Mouse (Mus musculus) midbrain, embryonic 15.5 days (tissue): ENCODE measurements around the gene Prdm5. TPM values are rescaled to one million over a fixed set of nuclear protein-coding genes. Genes with fewer than 3 reads are reported as not detected.

ENCODE experiments used
- ATAC-seq: fragments of 200-750 bp; cut with Nextera tagmentation; replicated peaks from 2 replicates; pipeline ENCODE4 v1.8.0; 2017; ENCODE audit warnings: moderate TSS enrichment
- H3K27ac ChIP-seq: fragments of 300-500 bp; sonication (generic); 2 replicates; pipeline ENCODE4 v1.5.1; 2015; ENCODE audit warnings: mild to moderate bottlenecking, inconsistent platforms
- H3K27me3 ChIP-seq: fragments of 300-500 bp; sonication (generic); replicated peaks from 2 replicates; pipeline ENCODE4 v1.6.1; 2015; ENCODE audit warnings: inconsistent platforms
- H3K36me3 ChIP-seq: fragments of 300-500 bp; sonication (generic); replicated peaks from 2 replicates; pipeline ENCODE4 v1.6.1; 2015; ENCODE audit warnings: inconsistent platforms
- H3K4me1 ChIP-seq: fragments of 300-500 bp; sonication (generic); 2 replicates; pipeline ENCODE4 v1.6.1; 2015; ENCODE audit warnings: inconsistent platforms
- H3K4me2 ChIP-seq: fragments of 300-500 bp; sonication (generic); 2 replicates; pipeline ENCODE4 v1.6.1; 2015; ENCODE audit warnings: inconsistent platforms, mild to moderate bottlenecking, moderate library complexity
- H3K4me3 ChIP-seq: fragments of 300-500 bp; sonication (generic); 2 replicates; pipeline ENCODE4 v1.5.1; 2015; ENCODE audit warnings: mild to moderate bottlenecking, inconsistent platforms
- H3K9ac ChIP-seq: fragments of 300-500 bp; sonication (generic); 2 replicates; pipeline ENCODE4 v1.6.1; 2015; ENCODE audit warnings: mild to moderate bottlenecking, inconsistent platforms
- H3K9me3 ChIP-seq: fragments of 300-500 bp; sonication (generic); 2 replicates; pipeline ENCODE4 v1.6.1; 2016; ENCODE audit warnings: inconsistent platforms
- WGBS: fragments of 180-500 bp; shearing (Covaris S2); methylation state at CpG from one replicate; pipeline ENCODE4 v1.1.7; 2015; ENCODE audit warnings: mixed read lengths; 5-methylcytosine and 5-hydroxymethylcytosine counted together
- polyA plus RNA-seq: library from polyadenylated mRNA; unstranded; fragments of >200 nt; fragmentation: Nextera tagmentation; extraction: Ambion mirVana; gene quantifications from 2 replicates; pipeline ENCODE4 v1.2.1, GENCODE M21; 2015

Gene Prdm5
- polyA plus RNA-seq, 1 experiment from 2014 or later: 5.2 TPM

GRCm38 (mm10) chr6:65779689-65780233 is 973 bp downstream of the Prdm5 start:
- 94% methylated on average over 4 of the region's 4 CpGs for WGBS
- no peak overlapping the region for H3K4me3 ChIP-seq
- no peak for ATAC-seq
- H3K9ac ChIP-seq: no peak overlapping the region
- H3K27ac ChIP-seq: no peak overlapping the region
- H3K4me1 ChIP-seq: peaks cover 10% of the 10 kb centered on the region
- H3K9me3 ChIP-seq: no peaks in the 10 kb centered on the region
- H3K4me2 ChIP-seq: peak overlapping the region; percentile 98
- no peaks in the 10 kb centered on the region for H3K36me3 ChIP-seq
- no peaks in the 10 kb centered on the region for H3K27me3 ChIP-seq

GRCm38 (mm10) chr6:65781441-65781840 is 2.7 kb downstream of the Prdm5 start:
- Histone ChIP-seq H3K27me3 (no peaks in the 10 kb centered on the region), H3K9me3 (no peaks in the 10 kb centered on the region), H3K4me2 (no peak overlapping the region), H3K9ac (no peak overlapping the region), H3K4me1 (peaks cover 10% of the 10 kb centered on the region), H3K27ac (no peak overlapping the region), H3K36me3 (no peaks in the 10 kb centered on the region), H3K4me3 (no peak overlapping the region)
- no peak for ATAC-seq
- WGBS: 88% methylated on average over 7 of the region's 7 CpGs

GRCm38 (mm10) chr6:65783670-65784069 is 4.9 kb downstream of the Prdm5 start:
- no peak overlapping the region for H3K4me3 ChIP-seq
- H3K27ac ChIP-seq: no peak overlapping the region
- H3K27me3 ChIP-seq: no peaks in the 10 kb centered on the region
- H3K4me1 ChIP-seq: peaks cover 7% of the 10 kb centered on the region
- no peak overlapping the region for H3K4me2 ChIP-seq
- H3K9ac ChIP-seq: no peak overlapping the region
- ATAC-seq: no peak
- 80% methylated on average over 1 of the region's 1 CpGs for WGBS
- H3K36me3 ChIP-seq: no peaks in the 10 kb centered on the region
- H3K9me3 ChIP-seq: no peaks in the 10 kb centered on the region

GRCm38 (mm10) chr6:65792923-65793322 is 14.1 kb downstream of the Prdm5 start:
- Histone ChIP-seq H3K27me3 (no peaks in the 10 kb centered on the region), H3K27ac (no peak overlapping the region), H3K4me1 (no peaks in the 10 kb centered on the region), H3K9me3 (no peaks in the 10 kb centered on the region), H3K4me3 (no peak overlapping the region), H3K4me2 (no peak overlapping the region), H3K9ac (no peak overlapping the region), H3K36me3 (no peaks in the 10 kb centered on the region)
- ATAC-seq: no peak
- WGBS: 77% methylated on average over 2 of the region's 2 CpGs

GRCm38 (mm10) chr6:65796552-65796951 is 17.8 kb downstream of the Prdm5 start:
- H3K4me2 ChIP-seq: no peak overlapping the region
- H3K4me1 ChIP-seq: no peaks in the 10 kb centered on the region
- no peak for ATAC-seq

GRCm38 (mm10) chr6:65797276-65797675 is 18.5 kb downstream of the Prdm5 start:
- ATAC-seq: no peak
- Histone ChIP-seq H3K4me3 (no peak overlapping the region), H3K4me2 (no peak overlapping the region), H3K27me3 (no peaks in the 10 kb centered on the region), H3K9ac (no peak overlapping the region), H3K36me3 (no peaks in the 10 kb centered on the region), H3K4me1 (no peaks in the 10 kb centered on the region), H3K27ac (no peak overlapping the region), H3K9me3 (no peaks in the 10 kb centered on the region)
- 62% methylated on average over 2 of the region's 2 CpGs for WGBS

More at GRCm38 (mm10) chr6:65796552-65796951, 17.8 kb downstream of the Prdm5 start:
- H3K4me3 ChIP-seq: no peak overlapping the region
- H3K27me3 ChIP-seq: no peaks in the 10 kb centered on the region
- no peaks in the 10 kb centered on the region for H3K36me3 ChIP-seq
- 77% methylated on average over 3 of the region's 3 CpGs for WGBS
- H3K9me3 ChIP-seq: no peaks in the 10 kb centered on the region
- H3K27ac ChIP-seq: no peak overlapping the region
- no peak overlapping the region for H3K9ac ChIP-seq

GRCm38 (mm10) chr6:65798390-65798789 is 19.6 kb downstream of the Prdm5 start:
- Histone ChIP-seq H3K27me3 (no peaks in the 10 kb centered on the region), H3K9ac (no peak overlapping the region), H3K4me1 (no peaks in the 10 kb centered on the region), H3K4me3 (no peak overlapping the region), H3K27ac (no peak overlapping the region), H3K36me3 (no peaks in the 10 kb centered on the region), H3K4me2 (no peak overlapping the region), H3K9me3 (no peaks in the 10 kb centered on the region)
- 94% methylated on average over 3 of the region's 3 CpGs for WGBS
- no peak for ATAC-seq

- Histone ChIP-seq H3K4me2 (no peak overlapping the region), H3K4me3 (no peak overlapping the region), H3K9ac (no peak overlapping the region), H3K36me3 (no peaks in the 10 kb centered on the region), H3K27me3 (no peaks in the 10 kb centered on the region), H3K9me3 (no peaks in the 10 kb centered on the region), H3K27ac (no peak overlapping the region), H3K4me1 (no peaks in the 10 kb centered on the region)
- ATAC-seq: no peak
- WGBS: 77% methylated on average over 3 of the region's 3 CpGs
These were observed 32.9 kb downstream of the Prdm5 start for GRCm38 (mm10) chr6:65811685-65812084.

GRCm38 (mm10) chr6:65818039-65818747 is 39.4 kb downstream of the Prdm5 start:
- Histone ChIP-seq H3K36me3 (no peaks in the 10 kb centered on the region), H3K4me3 (no peak overlapping the region), H3K9me3 (no peaks in the 10 kb centered on the region), H3K4me1 (no peaks in the 10 kb centered on the region), H3K27me3 (no peaks in the 10 kb centered on the region), H3K9ac (no peak overlapping the region), H3K4me2 (no peak overlapping the region), H3K27ac (no peak overlapping the region)
- 78% methylated on average over 4 of the region's 4 CpGs for WGBS
- no peak for ATAC-seq

GRCm38 (mm10) chr6:65828656-65829055 is 49.9 kb downstream of the Prdm5 start:
- WGBS: 72% methylated on average over 1 of the region's 1 CpGs
- no peak overlapping the region for H3K27ac ChIP-seq

GRCm38 (mm10) chr6:65831443-65831842 is 52.7 kb downstream of the Prdm5 start:
- 86% methylated on average over 5 of the region's 5 CpGs for WGBS
- no peak for ATAC-seq
- Histone ChIP-seq H3K4me3 (no peak overlapping the region), H3K9me3 (no peaks in the 10 kb centered on the region), H3K36me3 (no peaks in the 10 kb centered on the region), H3K27me3 (no peaks in the 10 kb centered on the region), H3K27ac (no peak overlapping the region), H3K4me1 (no peaks in the 10 kb centered on the region), H3K4me2 (no peak overlapping the region), H3K9ac (no peak overlapping the region)

More at GRCm38 (mm10) chr6:65828656-65829055, 49.9 kb downstream of the Prdm5 start:
- ATAC-seq: no peak
- no peak overlapping the region for H3K4me3 ChIP-seq
- H3K4me1 ChIP-seq: no peaks in the 10 kb centered on the region
- no peak overlapping the region for H3K4me2 ChIP-seq
- no peaks in the 10 kb centered on the region for H3K36me3 ChIP-seq
- H3K9me3 ChIP-seq: no peaks in the 10 kb centered on the region
- no peaks in the 10 kb centered on the region for H3K27me3 ChIP-seq
- no peak overlapping the region for H3K9ac ChIP-seq

- no peak for ATAC-seq
- 92% methylated on average over 4 of the region's 4 CpGs for WGBS
- H3K27ac ChIP-seq: no peak overlapping the region
- no peaks in the 10 kb centered on the region for H3K27me3 ChIP-seq
- no peak overlapping the region for H3K4me2 ChIP-seq
- H3K4me3 ChIP-seq: no peak overlapping the region
- H3K36me3 ChIP-seq: no peaks in the 10 kb centered on the region
- no peak overlapping the region for H3K9ac ChIP-seq
- H3K9me3 ChIP-seq: no peaks in the 10 kb centered on the region
- H3K4me1 ChIP-seq: no peaks in the 10 kb centered on the region
These were observed 55.2 kb downstream of the Prdm5 start for GRCm38 (mm10) chr6:65834013-65834412.

GRCm38 (mm10) chr6:65842579-65842978 is 63.8 kb downstream of the Prdm5 start:
- no peak overlapping the region for H3K27ac ChIP-seq
- ATAC-seq: no peak
- WGBS: 87% methylated on average over 4 of the region's 4 CpGs
- no peaks in the 10 kb centered on the region for H3K4me1 ChIP-seq
- no peak overlapping the region for H3K4me3 ChIP-seq
- H3K36me3 ChIP-seq: no peaks in the 10 kb centered on the region
- no peaks in the 10 kb centered on the region for H3K9me3 ChIP-seq
- no peak overlapping the region for H3K9ac ChIP-seq
- no peaks in the 10 kb centered on the region for H3K27me3 ChIP-seq
- no peak overlapping the region for H3K4me2 ChIP-seq
